Mouse (Mus musculus): ENCODE results near the gene 1700022I11Rik. TPM values are rescaled to one million over a fixed set of nuclear protein-coding genes. Genes with fewer than 3 reads are reported as not detected.

Gene 1700022I11Rik
- polyA plus RNA-seq, 1 experiment from 2014 or later: 0.34 TPM

- ATAC-seq (ENCODE audit: low FRiP score, low TSS enrichment): no peak
- H3K4me2 ChIP-seq (replicated peaks; ENCODE audit: low read depth, low read length): no peak overlapping the region
- no peaks in the 10 kb centered on the region for H3K9me3 ChIP-seq (ENCODE audit: control insufficient read depth, low read length)
- no peaks in the 10 kb centered on the region for H3K27me3 ChIP-seq (ENCODE audit: control insufficient read depth, insufficient read depth, low read length)
- 0 out of 2 replicates have a peak, but pooled peaks cover 4% of the 10 kb centered on the region for H3K4me1 ChIP-seq (ENCODE audit: control insufficient read depth, insufficient read depth, low read length)
- H3K27ac ChIP-seq (ENCODE audit: low read depth, low read length): no peak overlapping the region
- peaks cover 15% of the 10 kb centered on the region for H3K36me3 ChIP-seq (ENCODE audit: control insufficient read depth, insufficient read depth, low read length)
- no peak overlapping the region for H3K9ac ChIP-seq (ENCODE audit: low read depth, low read length)
- WGBS: 94% methylated on average over 17 of the region's 17 CpGs
- H3K4me3 ChIP-seq (ENCODE audit: low read length): no peak overlapping the region
These were observed 12.8 kb upstream of the 1700022I11Rik start for GRCm38 (mm10) chr4:42956581-42956980.

GRCm38 (mm10) chr4:42957306-42957705, 12.1 kb upstream of the 1700022I11Rik start:
- no peaks in the 10 kb centered on the region for H3K9me3 ChIP-seq (ENCODE audit: control insufficient read depth, low read length)
- no peak for ATAC-seq (ENCODE audit: low FRiP score, low TSS enrichment)
- no peak overlapping the region for H3K4me3 ChIP-seq (ENCODE audit: low read length)
- no peaks in the 10 kb centered on the region for H3K27me3 ChIP-seq (ENCODE audit: control insufficient read depth, insufficient read depth, low read length)
- WGBS: 68% methylated on average over 11 of the region's 11 CpGs
- peaks cover 15% of the 10 kb centered on the region for H3K36me3 ChIP-seq (ENCODE audit: control insufficient read depth, insufficient read depth, low read length)
- no peak overlapping the region for H3K9ac ChIP-seq (ENCODE audit: low read depth, low read length)
- no peaks in the 10 kb centered on the region for H3K4me1 ChIP-seq (ENCODE audit: control insufficient read depth, insufficient read depth, low read length)
- no peak overlapping the region for H3K27ac ChIP-seq (ENCODE audit: low read depth, low read length)
- no peak overlapping the region for H3K4me2 ChIP-seq (replicated peaks; ENCODE audit: low read depth, low read length)

GRCm38 (mm10) chr4:42957979-42958378, 11.4 kb upstream of the 1700022I11Rik start:
- no peaks in the 10 kb centered on the region for H3K9me3 ChIP-seq (ENCODE audit: control insufficient read depth, low read length)
- no peak for ATAC-seq (ENCODE audit: low FRiP score, low TSS enrichment)
- WGBS: 95% methylated on average over 8 of the region's 8 CpGs
- peaks cover 15% of the 10 kb centered on the region for H3K36me3 ChIP-seq (ENCODE audit: control insufficient read depth, insufficient read depth, low read length)
- H3K4me1 ChIP-seq (ENCODE audit: control insufficient read depth, insufficient read depth, low read length): no peaks in the 10 kb centered on the region
- H3K27me3 ChIP-seq (ENCODE audit: control insufficient read depth, insufficient read depth, low read length): no peaks in the 10 kb centered on the region
- no peak overlapping the region for H3K9ac ChIP-seq (ENCODE audit: low read depth, low read length)
- H3K4me3 ChIP-seq (ENCODE audit: low read length): no peak overlapping the region
- no peak overlapping the region for H3K27ac ChIP-seq (ENCODE audit: low read depth, low read length)
- no peak overlapping the region for H3K4me2 ChIP-seq (replicated peaks; ENCODE audit: low read depth, low read length)

GRCm38 (mm10) chr4:42958942-42959341, 10.5 kb upstream of the 1700022I11Rik start:
- Histone ChIP-seq H3K27ac (ENCODE audit: low read depth, low read length) (no peak overlapping the region), H3K4me2 (replicated peaks; ENCODE audit: low read depth, low read length) (no peak overlapping the region), H3K4me3 (ENCODE audit: low read length) (no peak overlapping the region), H3K9me3 (ENCODE audit: control insufficient read depth, low read length) (no peaks in the 10 kb centered on the region), H3K4me1 (ENCODE audit: control insufficient read depth, insufficient read depth, low read length) (no peaks in the 10 kb centered on the region), H3K9ac (ENCODE audit: low read depth, low read length) (no peak overlapping the region), H3K27me3 (ENCODE audit: control insufficient read depth, insufficient read depth, low read length) (no peaks in the 10 kb centered on the region), H3K36me3 (ENCODE audit: control insufficient read depth, insufficient read depth, low read length) (peaks cover 15% of the 10 kb centered on the region)
- ATAC-seq (ENCODE audit: low FRiP score, low TSS enrichment): no peak
- 71% methylated on average over 8 of the region's 8 CpGs for WGBS

- 58% methylated on average over 4 of the region's 4 CpGs for WGBS
- H3K4me1 ChIP-seq (ENCODE audit: control insufficient read depth, insufficient read depth, low read length): no peaks in the 10 kb centered on the region
- no peaks in the 10 kb centered on the region for H3K27me3 ChIP-seq (ENCODE audit: control insufficient read depth, insufficient read depth, low read length)
- ATAC-seq (ENCODE audit: low FRiP score, low TSS enrichment): no peak
- peaks cover 15% of the 10 kb centered on the region for H3K36me3 ChIP-seq (ENCODE audit: control insufficient read depth, insufficient read depth, low read length)
- H3K4me3 ChIP-seq (ENCODE audit: low read length): no peak overlapping the region
- no peak overlapping the region for H3K4me2 ChIP-seq (replicated peaks; ENCODE audit: low read depth, low read length)
- no peak overlapping the region for H3K27ac ChIP-seq (ENCODE audit: low read depth, low read length)
- H3K9me3 ChIP-seq (ENCODE audit: control insufficient read depth, low read length): no peaks in the 10 kb centered on the region
- no peak overlapping the region for H3K9ac ChIP-seq (ENCODE audit: low read depth, low read length)
These were observed 10.0 kb upstream of the 1700022I11Rik start for GRCm38 (mm10) chr4:42959382-42959781.

GRCm38 (mm10) chr4:42961592-42961991, 7.8 kb upstream of the 1700022I11Rik start:
- 37% methylated on average over 4 of the region's 4 CpGs for WGBS

GRCm38 (mm10) chr4:42963480-42963879, 5.9 kb upstream of the 1700022I11Rik start:
- H3K9ac ChIP-seq (ENCODE audit: low read depth, low read length): no peak overlapping the region
- no peak for ATAC-seq (ENCODE audit: low FRiP score, low TSS enrichment)

More at GRCm38 (mm10) chr4:42961592-42961991, 7.8 kb upstream of the 1700022I11Rik start:
- H3K36me3 ChIP-seq (ENCODE audit: control insufficient read depth, insufficient read depth, low read length): peaks cover 14% of the 10 kb centered on the region
- no peak overlapping the region for H3K27ac ChIP-seq (ENCODE audit: low read depth, low read length)
- H3K9me3 ChIP-seq (ENCODE audit: control insufficient read depth, low read length): no peaks in the 10 kb centered on the region
- no peak overlapping the region for H3K9ac ChIP-seq (ENCODE audit: low read depth, low read length)
- H3K4me2 ChIP-seq (replicated peaks; ENCODE audit: low read depth, low read length): no peak overlapping the region
- H3K4me3 ChIP-seq (ENCODE audit: low read length): no peak overlapping the region
- no peak for ATAC-seq (ENCODE audit: low FRiP score, low TSS enrichment)
- H3K27me3 ChIP-seq (ENCODE audit: control insufficient read depth, insufficient read depth, low read length): no peaks in the 10 kb centered on the region
- no peaks in the 10 kb centered on the region for H3K4me1 ChIP-seq (ENCODE audit: control insufficient read depth, insufficient read depth, low read length)

GRCm38 (mm10) chr4:42965039-42965719, 4.2 kb upstream of the 1700022I11Rik start:
- Histone ChIP-seq H3K4me2 (replicated peaks; ENCODE audit: low read depth, low read length) (no peak overlapping the region; the same call in 1 of the 2 replicates), H3K27ac (ENCODE audit: low read depth, low read length) (no peak overlapping the region), H3K9me3 (ENCODE audit: control insufficient read depth, low read length) (no peaks in the 10 kb centered on the region), H3K36me3 (ENCODE audit: control insufficient read depth, insufficient read depth, low read length) (no peaks in the 10 kb centered on the region), H3K4me3 (ENCODE audit: low read length) (no peak overlapping the region), H3K27me3 (ENCODE audit: control insufficient read depth, insufficient read depth, low read length) (no peaks in the 10 kb centered on the region), H3K9ac (ENCODE audit: low read depth, low read length) (no peak overlapping the region), H3K4me1 (ENCODE audit: control insufficient read depth, insufficient read depth, low read length) (no peaks in the 10 kb centered on the region)
- 0 out of 2 replicates have a peak, but pooled peaks have one; percentile 32 for ATAC-seq (ENCODE audit: low FRiP score, low TSS enrichment)
- 17% methylated on average over 12 of the region's 12 CpGs for WGBS

More at GRCm38 (mm10) chr4:42963480-42963879, 5.9 kb upstream of the 1700022I11Rik start:
- Histone ChIP-seq H3K36me3 (ENCODE audit: control insufficient read depth, insufficient read depth, low read length) (no peaks in the 10 kb centered on the region), H3K4me2 (replicated peaks; ENCODE audit: low read depth, low read length) (no peak overlapping the region), H3K4me3 (ENCODE audit: low read length) (no peak overlapping the region), H3K27me3 (ENCODE audit: control insufficient read depth, insufficient read depth, low read length) (no peaks in the 10 kb centered on the region), H3K9me3 (ENCODE audit: control insufficient read depth, low read length) (no peaks in the 10 kb centered on the region), H3K4me1 (ENCODE audit: control insufficient read depth, insufficient read depth, low read length) (no peaks in the 10 kb centered on the region), H3K27ac (ENCODE audit: low read depth, low read length) (no peak overlapping the region)
- WGBS: 89% methylated on average over 2 of the region's 2 CpGs

- ATAC-seq (ENCODE audit: low FRiP score, low TSS enrichment): no peak
- Histone ChIP-seq H3K4me1 (ENCODE audit: control insufficient read depth, insufficient read depth, low read length) (no peaks in the 10 kb centered on the region), H3K27ac (ENCODE audit: low read depth, low read length) (no peak overlapping the region), H3K36me3 (ENCODE audit: control insufficient read depth, insufficient read depth, low read length) (peaks cover 5% of the 10 kb centered on the region; the same call in 1 of the 2 replicates), H3K4me3 (ENCODE audit: low read length) (no peak overlapping the region), H3K9ac (ENCODE audit: low read depth, low read length) (no peak overlapping the region), H3K27me3 (ENCODE audit: control insufficient read depth, insufficient read depth, low read length) (no peaks in the 10 kb centered on the region), H3K4me2 (replicated peaks; ENCODE audit: low read depth, low read length) (no peak overlapping the region), H3K9me3 (ENCODE audit: control insufficient read depth, low read length) (no peaks in the 10 kb centered on the region)
- WGBS: 60% methylated on average over 4 of the region's 4 CpGs
These were observed 3.5 kb downstream of the 1700022I11Rik start for GRCm38 (mm10) chr4:42972952-42973351.

All from kidney, embryonic 14.5 days (tissue).